Mouse (Mus musculus) forebrain, postnatal 0 days (tissue): ENCODE results near the gene Adora1. TPM values are rescaled to one million over a fixed set of nuclear protein-coding genes. Genes with fewer than 3 reads are reported as not detected.

ENCODE experiments used
- ATAC-seq: fragments of 200-750 bp; cut with Nextera tagmentation; 2 replicates; pipeline ENCODE4 v1.8.0; 2017; ENCODE audit warnings: mild to moderate bottlenecking, moderate library complexity
- DNase-seq: peaks from one replicate; pipeline ENCODE4 v3.0.0-alpha.2; 2015
- H3K27ac ChIP-seq: fragments of 300-500 bp; sonication (generic); 2 replicates; pipeline ENCODE4 v1.5.1; 2014; ENCODE audit warnings: low read depth, mild to moderate bottlenecking, antibody characterized with exemption, low read length, moderate library complexity, mixed read lengths
- H3K27me3 ChIP-seq: fragments of 300-500 bp; sonication (generic); 2 replicates; pipeline ENCODE4 v1.6.1; 2014; ENCODE audit warnings: mild to moderate bottlenecking, low read length, mixed read lengths; ENCODE audit not compliant: insufficient read depth
- H3K36me3 ChIP-seq: fragments of 300-500 bp; sonication (generic); 2 replicates; pipeline ENCODE4 v1.6.1; 2014; ENCODE audit warnings: mild to moderate bottlenecking, moderate library complexity; ENCODE audit not compliant: insufficient read depth
- H3K4me1 ChIP-seq: fragments of 300-500 bp; sonication (generic); 2 replicates; pipeline ENCODE4 v1.6.1; 2014; ENCODE audit warnings: antibody characterized with exemption; ENCODE audit not compliant: insufficient read depth
- H3K4me2 ChIP-seq: fragments of 300-500 bp; sonication (generic); 2 replicates; pipeline ENCODE4 v1.6.1; 2014; ENCODE audit warnings: low read depth, mild to moderate bottlenecking, moderate library complexity
- H3K4me3 ChIP-seq: fragments of 300-500 bp; sonication (generic); 2 replicates; pipeline ENCODE4 v1.5.1; 2014; ENCODE audit warnings: low read depth, low read length, mixed read lengths
- H3K9ac ChIP-seq: fragments of 300-500 bp; sonication (generic); 2 replicates; pipeline ENCODE4 v1.6.1; 2014; ENCODE audit warnings: mild to moderate bottlenecking
- H3K9me3 ChIP-seq: fragments of 300-500 bp; sonication (generic); 2 replicates; pipeline ENCODE4 v1.6.1; 2016; ENCODE audit warnings: low read length
- CTCF ChIP-seq: sonication (generic); IDR thresholded peaks from 2 replicates; pipeline ENCODE4 v1.5.1; 2016; ENCODE audit warnings: antibody characterized with exemption, control low read depth, low read depth
- WGBS: fragments of 180-500 bp; shearing (Covaris S2); extraction: QIAGEN DNeasy Blood & Tissue Kit; methylation state at CpG from one replicate; pipeline ENCODE4 v1.1.7; 2014; 5-methylcytosine and 5-hydroxymethylcytosine counted together
- polyA plus RNA-seq: library from polyadenylated mRNA; unstranded; fragments of >200 nt; fragmentation: Nextera tagmentation; extraction: Ambion mirVana; gene quantifications from 2 replicates; pipeline ENCODE4 v1.2.1, GENCODE M21; 2015
- total RNA-seq: library from RNA; depleted of rRNA; stranded (reverse); fragments of >200 nt; gene quantifications from 2 replicates; pipeline ENCODE4 v1.2.3, GENCODE M21; 2014; rRNA removed

Adora1 gene
- total RNA-seq: 38.4 and 41.5 TPM in 2 replicates
- 29.3 and 37.5 TPM in 2 replicates for polyA plus RNA-seq

- peak; percentile 70 for DNase-seq
- 4% methylated on average over 37 of the region's 37 CpGs for WGBS
- H3K27me3 ChIP-seq: 0 out of 2 replicates have a peak, but pooled peaks cover 5% of the 10 kb centered on the region
- TF ChIP-seq CTCF: no peak
- H3K4me3 ChIP-seq: peak within 1 kb of the TSS; percentile 55
- H3K4me2 ChIP-seq: peak within 1 kb of the TSS; percentile 89
- peak within 1 kb of the TSS; percentile 83 for H3K27ac ChIP-seq
- H3K4me1 ChIP-seq: peaks cover 17% of the 10 kb centered on the region
- H3K9me3 ChIP-seq: no peaks in the 10 kb centered on the region
- H3K9ac ChIP-seq: peak within 1 kb of the TSS; percentile 72
- no peaks in the 10 kb centered on the region for H3K36me3 ChIP-seq
- ATAC-seq: peak; percentile 58
Observed at GRCm38 (mm10) chr1:134235391-134235921, at the start of gene Adora1. TSS of gene Adora1 (minus strand) at chr1:134235431.

- 46% methylated on average over 1 of the region's 1 CpGs for WGBS
- DNase-seq (no peak), ATAC-seq (no peak; the same call in 1 of the 2 replicates)
- TF ChIP-seq CTCF: no peak
- no peaks in the 10 kb centered on the region for H3K4me1 ChIP-seq
- H3K36me3 ChIP-seq: no peaks in the 10 kb centered on the region
- no peak overlapping the region for H3K4me3 ChIP-seq
- no peaks in the 10 kb centered on the region for H3K9me3 ChIP-seq
- H3K27me3 ChIP-seq: no peaks in the 10 kb centered on the region
- H3K27ac ChIP-seq: no peak overlapping the region
- no peak overlapping the region for H3K4me2 ChIP-seq
- no peak overlapping the region for H3K9ac ChIP-seq
Observed at GRCm38 (mm10) chr1:134283108-134283507, 47.9 kb upstream of the Adora1 start.

GRCm38 (mm10) chr1:134282342-134282741, 47.1 kb upstream of the Adora1 start:
- H3K27me3 ChIP-seq: no peaks in the 10 kb centered on the region
- ATAC-seq (no peak), DNase-seq (no peak)
- H3K9ac ChIP-seq: no peak overlapping the region
- no peaks in the 10 kb centered on the region for H3K9me3 ChIP-seq
- no peaks in the 10 kb centered on the region for H3K36me3 ChIP-seq
- no peak overlapping the region for H3K4me3 ChIP-seq
- no peak for TF ChIP-seq CTCF
- H3K4me1 ChIP-seq: no peaks in the 10 kb centered on the region
- WGBS: 83% methylated on average over 3 of the region's 3 CpGs
- no peak overlapping the region for H3K4me2 ChIP-seq
- no peak overlapping the region for H3K27ac ChIP-seq

- Histone ChIP-seq H3K4me2 (no peak overlapping the region), H3K4me3 (no peak overlapping the region), H3K9ac (no peak overlapping the region), H3K9me3 (no peaks in the 10 kb centered on the region), H3K27ac (no peak overlapping the region), H3K4me1 (no peaks in the 10 kb centered on the region), H3K36me3 (no peaks in the 10 kb centered on the region), H3K27me3 (no peaks in the 10 kb centered on the region)
- WGBS: 73% methylated on average over 4 of the region's 4 CpGs
- no peak for DNase-seq
- no peak for ATAC-seq
- TF ChIP-seq CTCF: no peak; the same call in 1 of the 2 replicates
Observed at GRCm38 (mm10) chr1:134281563-134281962, 46.3 kb upstream of the Adora1 start.

GRCm38 (mm10) chr1:134280174-134280573, 44.9 kb upstream of the Adora1 start:
- no peak for TF ChIP-seq CTCF
- Histone ChIP-seq H3K27ac (no peak overlapping the region), H3K4me1 (no peaks in the 10 kb centered on the region), H3K4me2 (no peak overlapping the region), H3K4me3 (no peak overlapping the region), H3K27me3 (no peaks in the 10 kb centered on the region), H3K9me3 (no peaks in the 10 kb centered on the region), H3K36me3 (no peaks in the 10 kb centered on the region), H3K9ac (no peak overlapping the region)
- DNase-seq (peak; percentile 30), ATAC-seq (no peak)
- WGBS: 56% methylated on average over 5 of the region's 5 CpGs

GRCm38 (mm10) chr1:134276823-134277222, 41.6 kb upstream of the Adora1 start:
- Histone ChIP-seq H3K4me2 (no peak overlapping the region), H3K27me3 (no peaks in the 10 kb centered on the region), H3K4me1 (peaks cover 16% of the 10 kb centered on the region; the same call in 1 of the 2 replicates), H3K4me3 (no peak overlapping the region), H3K36me3 (no peaks in the 10 kb centered on the region), H3K27ac (no peak overlapping the region), H3K9ac (no peak overlapping the region), H3K9me3 (no peaks in the 10 kb centered on the region)
- no peak for TF ChIP-seq CTCF
- ATAC-seq: no peak
- WGBS: 83% methylated on average over 7 of the region's 7 CpGs
- DNase-seq: no peak

- no peak for TF ChIP-seq CTCF
- no peak overlapping the region for H3K4me2 ChIP-seq
- no peaks in the 10 kb centered on the region for H3K36me3 ChIP-seq
- no peak overlapping the region for H3K4me3 ChIP-seq
- DNase-seq (peak; percentile 27), ATAC-seq (peak; percentile 45; the same call in 1 of the 2 replicates)
- peaks cover 16% of the 10 kb centered on the region; the same call in 1 of the 2 replicates for H3K4me1 ChIP-seq
- WGBS: 51% methylated on average over 13 of the region's 13 CpGs
- no peaks in the 10 kb centered on the region for H3K27me3 ChIP-seq
- no peaks in the 10 kb centered on the region for H3K9me3 ChIP-seq
- no peak overlapping the region for H3K9ac ChIP-seq
- peak overlapping the region; percentile 29; the same call in 1 of the 2 replicates for H3K27ac ChIP-seq
Observed at GRCm38 (mm10) chr1:134275616-134276464, 40.6 kb upstream of the Adora1 start.
